Mouse (Mus musculus): ENCODE measurements around the gene Slc10a3. TPM values are rescaled to one million over a fixed set of nuclear protein-coding genes. Genes with fewer than 3 reads are reported as not detected.

Gene Slc10a3
- total and polyA plus RNA-seq, 3 experiments, result 7.4 to 14.1 (median 12.0) TPM

DNA sequence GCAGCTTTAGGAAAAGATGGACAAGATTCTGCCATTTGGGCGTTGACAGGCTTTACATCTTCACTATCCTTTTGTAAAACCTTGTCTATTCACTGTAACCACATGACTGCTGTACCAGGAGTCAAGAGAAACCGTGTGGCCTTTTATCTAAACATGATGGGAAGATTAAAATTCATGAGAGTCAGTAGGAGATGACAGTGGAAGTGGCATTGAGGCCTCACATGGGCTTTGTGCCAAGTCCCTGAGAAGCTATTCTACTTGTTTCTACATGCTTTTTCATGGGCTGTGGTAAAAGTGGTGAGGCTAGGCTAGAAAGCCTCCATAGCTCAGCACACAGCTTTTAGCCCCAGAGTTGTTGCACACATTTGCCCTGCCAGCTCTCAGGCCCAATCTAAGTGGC is 35.2 kb upstream of the Slc10a3 start:
- dilution Hi-C loops (cut with MboI; ENCODE audit: extremely low pct_ligation_motif_present, extremely low pct_unique_long_range_greater_than_20kb, low sequenced_read_pairs), result no loop called here
- DNase-seq (ENCODE audit: extremely low read depth), result no peak
- peaks cover 22 to 55% of the 10 kb centered on the region in 2 experiments for H3K36me3 ChIP-seq (replicated peaks in 1 of 2; ENCODE audit: control insufficient read depth in 1 of 2, insufficient read depth in 1 of 2, low read length in 1 of 2)

DNA sequence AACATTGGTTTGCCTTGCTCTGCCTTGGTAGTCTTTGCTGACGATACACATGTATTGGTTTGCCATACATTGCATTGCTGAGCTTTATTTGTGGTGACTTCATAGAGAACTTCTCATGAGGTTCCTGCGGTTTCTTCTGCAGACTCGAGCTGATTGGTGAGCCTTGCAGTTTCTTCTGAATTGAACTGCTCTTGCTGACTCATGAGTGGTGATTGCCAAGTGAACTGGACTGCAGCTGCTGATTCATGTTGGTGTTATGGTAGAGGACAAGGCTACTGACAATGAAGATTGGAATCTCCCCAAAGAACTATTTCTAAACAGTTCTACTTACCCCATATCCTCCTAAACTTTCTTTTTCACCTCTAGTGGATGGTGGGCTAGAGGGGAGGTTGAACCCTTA is 27.0 kb upstream of the Slc10a3 start:
- dilution Hi-C loops (cut with MboI; ENCODE audit: extremely low pct_ligation_motif_present, extremely low pct_unique_long_range_greater_than_20kb, low sequenced_read_pairs) (no loop called here), in situ Hi-C loops (cut with MboI; ENCODE audit: low pct_ligation_motif_present, low pct_unique_long_range_greater_than_20kb, low sequenced_read_pairs) (no loop called here)
- H3K27me3 ChIP-seq (replicated peaks), result no peaks in the 10 kb centered on the region
- no peak overlapping the region for H3K27ac ChIP-seq (ENCODE audit: insufficient read depth, low read depth)
- no peak overlapping the region for H3K9ac ChIP-seq (ENCODE audit: insufficient read depth, low read depth)
- TF ChIP-seq SIN3A (IDR thresholded peaks at IDR 0.05; ENCODE audit: low read length) (no peak), ZC3H11A (IDR thresholded peaks at IDR 0.05; ENCODE audit: low read depth, low read length) (no peak), CHD1 (IDR thresholded peaks at IDR 0.05; ENCODE audit: low read depth, low read length) (no peak), ELF1 (IDR thresholded peaks at IDR 0.05; ENCODE audit: low read depth, low read length) (no peak), USF2 (conservative IDR thresholded peaks at IDR 0.05; ENCODE audit: low read depth, low read length) (no peak), RCOR1 (conservative IDR thresholded peaks at IDR 0.05; ENCODE audit: low read depth, low read length) (no peak), ZNF384 (IDR thresholded peaks at IDR 0.05; ENCODE audit: low read depth, low read length) (no peak), CHD2 (IDR thresholded peaks at IDR 0.05; ENCODE audit: low read length) (no peak), MEF2A (IDR thresholded peaks at IDR 0.05; ENCODE audit: borderline replicate concordance, low read depth, low read length) (no peak), USF1 (IDR thresholded peaks at IDR 0.05; ENCODE audit: low read depth, low read length) (no peak), POLR2AphosphoS2 (IDR thresholded peaks at IDR 0.05; ENCODE audit: low read depth, low read length) (no peak), JUND (conservative IDR thresholded peaks at IDR 0.05; ENCODE audit: low read depth, low read length) (no peak)
- H3K36me3 ChIP-seq (replicated peaks in 1 of 2; ENCODE audit: control insufficient read depth in 1 of 2, insufficient read depth in 1 of 2, low read length in 1 of 2), result no peaks in the 10 kb centered on the region
- DNase-seq (ENCODE audit: extremely low read depth), result no peak
- H3K4me1 ChIP-seq (ENCODE audit: control insufficient read depth in 1 of 2, insufficient read depth in 2 of 2), result no peaks in the 10 kb centered on the region; a peak in 1 of 4 replicates
- no peaks in the 10 kb centered on the region for H3K79me2 ChIP-seq (replicated peaks; ENCODE audit: control insufficient read depth, extremely low read depth, insufficient read depth, poor library complexity, severe bottlenecking)
- no peak overlapping the region for H3K4me3 ChIP-seq (replicated peaks in 1 of 3; ENCODE audit: low read depth in 2 of 3, low read length in 2 of 3, poor library complexity in 1 of 3)
- H3K9me3 ChIP-seq (replicated peaks; ENCODE audit: low read length), result no peaks in the 10 kb centered on the region
- H3K4me2 ChIP-seq (ENCODE audit: insufficient read depth, low read depth, poor library complexity, severe bottlenecking), result no peak overlapping the region

More for the DNA sequence above, 35.2 kb upstream of the Slc10a3 start:
- Histone ChIP-seq H3K4me2 (ENCODE audit: insufficient read depth, low read depth, poor library complexity, severe bottlenecking) (no peak overlapping the region), H3K27me3 (replicated peaks) (no peaks in the 10 kb centered on the region), H3K9me3 (replicated peaks; ENCODE audit: low read length) (no peaks in the 10 kb centered on the region), H3K4me1 (ENCODE audit: control insufficient read depth in 1 of 2, insufficient read depth in 2 of 2) (no peaks in the 10 kb centered on the region), H3K79me2 (replicated peaks; ENCODE audit: control insufficient read depth, extremely low read depth, insufficient read depth, poor library complexity, severe bottlenecking) (no peaks in the 10 kb centered on the region), H3K9ac (ENCODE audit: insufficient read depth, low read depth) (no peak overlapping the region), H3K4me3 (replicated peaks in 1 of 3; ENCODE audit: low read depth in 2 of 3, low read length in 2 of 3, poor library complexity in 1 of 3) (no peak overlapping the region), H3K27ac (ENCODE audit: insufficient read depth, low read depth) (no peak overlapping the region)
- no peak for TF ChIP-seq CTCF (conservative IDR thresholded peaks at IDR 0.05 in 1 of 2, IDR thresholded peaks at IDR 0.05 in 1 of 2; ENCODE audit: low read depth in 2 of 2, low read length in 2 of 2)
- in situ Hi-C loops (cut with MboI; ENCODE audit: low pct_ligation_motif_present, low pct_unique_long_range_greater_than_20kb, low sequenced_read_pairs), result no loop called here
